Mouse (Mus musculus): ENCODE data around the gene Tdgf1. TPM values are rescaled to one million over a fixed set of nuclear protein-coding genes. Genes with fewer than 3 reads are reported as not detected.

Gene Tdgf1
- total and polyA plus RNA-seq, 2 experiments from 2014 or later = not detected

- H3K9ac ChIP-seq (replicated peaks; ENCODE audit: low read length, poor library complexity, severe bottlenecking) = no peak overlapping the region
- ATAC-seq (ENCODE audit: low FRiP score) (no peak), DNase-seq (ENCODE audit: low spot score) (no peak)
- H3K27me3 ChIP-seq (ENCODE audit: insufficient read depth, low read length) = no peaks in the 10 kb centered on the region
- no peaks in the 10 kb centered on the region for H3K4me1 ChIP-seq (ENCODE audit: insufficient read depth, low read length)
- H3K4me2 ChIP-seq (ENCODE audit: low read depth, low read length, poor library complexity, severe bottlenecking) = no peak overlapping the region
- 80% methylated on average over 5 of the region's 5 CpGs for WGBS
- H3K9me3 ChIP-seq (ENCODE audit: low read length) = no peaks in the 10 kb centered on the region
- no peaks in the 10 kb centered on the region for H3K36me3 ChIP-seq (ENCODE audit: insufficient read depth, low read length)
- TF ChIP-seq CTCF (IDR thresholded peaks at IDR 0.05) = no peak
- H3K27ac ChIP-seq (ENCODE audit: low read depth, low read length) = no peak overlapping the region
- H3K4me3 ChIP-seq (ENCODE audit: low read depth, low read length) = no peak overlapping the region
These were observed 13.7 kb upstream of the Tdgf1 start for GRCm38 (mm10) chr9:110959669-110960068.

GRCm38 (mm10) chr9:110955962-110956361 lies 10.0 kb upstream of the Tdgf1 start:
- Histone ChIP-seq H3K27ac (ENCODE audit: low read depth, low read length) (no peak overlapping the region), H3K36me3 (ENCODE audit: insufficient read depth, low read length) (no peaks in the 10 kb centered on the region), H3K4me3 (ENCODE audit: low read depth, low read length) (no peak overlapping the region), H3K27me3 (ENCODE audit: insufficient read depth, low read length) (no peaks in the 10 kb centered on the region), H3K4me1 (ENCODE audit: insufficient read depth, low read length) (no peaks in the 10 kb centered on the region), H3K4me2 (ENCODE audit: low read depth, low read length, poor library complexity, severe bottlenecking) (no peak overlapping the region), H3K9ac (replicated peaks; ENCODE audit: low read length, poor library complexity, severe bottlenecking) (no peak overlapping the region), H3K9me3 (ENCODE audit: low read length) (no peaks in the 10 kb centered on the region)
- DNase-seq (ENCODE audit: low spot score) (no peak), ATAC-seq (ENCODE audit: low FRiP score) (no peak)
- WGBS = 86% methylated on average over 6 of the region's 6 CpGs
- TF ChIP-seq CTCF (IDR thresholded peaks at IDR 0.05) = no peak

GRCm38 (mm10) chr9:110954681-110955445 lies 8.9 kb upstream of the Tdgf1 start:
- H3K4me3 ChIP-seq (ENCODE audit: low read depth, low read length) = no peak overlapping the region
- DNase-seq (ENCODE audit: low spot score) (no peak), ATAC-seq (ENCODE audit: low FRiP score) (no peak)
- no peaks in the 10 kb centered on the region for H3K27me3 ChIP-seq (ENCODE audit: insufficient read depth, low read length)
- H3K4me1 ChIP-seq (ENCODE audit: insufficient read depth, low read length) = no peaks in the 10 kb centered on the region
- H3K36me3 ChIP-seq (ENCODE audit: insufficient read depth, low read length) = no peaks in the 10 kb centered on the region
- H3K4me2 ChIP-seq (ENCODE audit: low read depth, low read length, poor library complexity, severe bottlenecking) = peak overlapping the region; percentile 75; the same call in 1 of the 2 replicates
- no peaks in the 10 kb centered on the region for H3K9me3 ChIP-seq (ENCODE audit: low read length)
- TF ChIP-seq CTCF (IDR thresholded peaks at IDR 0.05) = no peak
- no peak overlapping the region for H3K9ac ChIP-seq (replicated peaks; ENCODE audit: low read length, poor library complexity, severe bottlenecking)
- 28% methylated on average over 2 of the region's 2 CpGs for WGBS
- H3K27ac ChIP-seq (ENCODE audit: low read depth, low read length) = no peak overlapping the region

GRCm38 (mm10) chr9:110953550-110954461 lies 7.8 kb upstream of the Tdgf1 start:
- peak overlapping the region; percentile 75 for H3K4me2 ChIP-seq (ENCODE audit: low read depth, low read length, poor library complexity, severe bottlenecking)
- peak overlapping the region; percentile 77 for H3K27ac ChIP-seq (ENCODE audit: low read depth, low read length)
- peak overlapping the region; percentile 61 for H3K9ac ChIP-seq (replicated peaks; ENCODE audit: low read length, poor library complexity, severe bottlenecking)
- WGBS = 1% methylated on average over 44 of the region's 44 CpGs
- peak; percentile 91 for ATAC-seq (ENCODE audit: low FRiP score)
- H3K4me1 ChIP-seq (ENCODE audit: insufficient read depth, low read length) = no peaks in the 10 kb centered on the region
- peak; percentile 85 for DNase-seq (ENCODE audit: low spot score)
- H3K36me3 ChIP-seq (ENCODE audit: insufficient read depth, low read length) = no peaks in the 10 kb centered on the region
- H3K27me3 ChIP-seq (ENCODE audit: insufficient read depth, low read length) = no peaks in the 10 kb centered on the region
- peak; percentile 84 for TF ChIP-seq CTCF (IDR thresholded peaks at IDR 0.05)
- H3K9me3 ChIP-seq (ENCODE audit: low read length) = no peaks in the 10 kb centered on the region
- peak overlapping the region; percentile 47 for H3K4me3 ChIP-seq (ENCODE audit: low read depth, low read length)

- Histone ChIP-seq H3K36me3 (ENCODE audit: insufficient read depth, low read length) (no peaks in the 10 kb centered on the region), H3K4me3 (ENCODE audit: low read depth, low read length) (peak overlapping the region; percentile 47), H3K27me3 (ENCODE audit: insufficient read depth, low read length) (no peaks in the 10 kb centered on the region), H3K9me3 (ENCODE audit: low read length) (no peaks in the 10 kb centered on the region), H3K4me1 (ENCODE audit: insufficient read depth, low read length) (no peaks in the 10 kb centered on the region), H3K4me2 (ENCODE audit: low read depth, low read length, poor library complexity, severe bottlenecking) (peak overlapping the region; percentile 75), H3K27ac (ENCODE audit: low read depth, low read length) (peak overlapping the region; percentile 77), H3K9ac (replicated peaks; ENCODE audit: low read length, poor library complexity, severe bottlenecking) (peak overlapping the region; percentile 61)
- 36% methylated on average over 5 of the region's 5 CpGs for WGBS
- no peak for TF ChIP-seq CTCF (IDR thresholded peaks at IDR 0.05)
- no peak for ATAC-seq (ENCODE audit: low FRiP score)
- no peak for DNase-seq (ENCODE audit: low spot score)
These were observed 7.1 kb upstream of the Tdgf1 start for GRCm38 (mm10) chr9:110952931-110953549.
